Mouse (Mus musculus) activated CD4-positive, CD25-positive, alpha-beta regulatory T cell, adult 4 months (primary cell): ENCODE results near the gene Dnajc10. TPM values are rescaled to one million over a fixed set of nuclear protein-coding genes. Genes with fewer than 3 reads are reported as not detected.

Source experiments
- ATAC-seq: one replicate; pipeline ENCODE4 v1.8.0; 2017
- polyA plus RNA-seq, 2 experiments: library from polyadenylated mRNA; unstranded; fragments of 100-300 nt; shearing (Covaris generic); gene quantifications; one replicate each; pipeline ENCODE4 v1.2.1; 2017

Dnajc10 gene
- polyA plus RNA-seq = 10 to 100 TPM; 42.6 to 45.8 TPM

GRCm38 (mm10) chr2:80315242-80316161 is at the start of gene Dnajc10:
TSS of gene Dnajc10 (plus strand) at chr2:80315466.
- ATAC-seq = peak; percentile 96

GRCm38 (mm10) chr2:80266894-80267293 is 48.4 kb upstream of the Dnajc10 start:
- peak; percentile 76 for ATAC-seq

GRCm38 (mm10) chr2:80268053-80268452 is 47.2 kb upstream of the Dnajc10 start:
- peak; percentile 49 for ATAC-seq

GRCm38 (mm10) chr2:80271431-80271830 is 43.8 kb upstream of the Dnajc10 start:
- ATAC-seq = no peak

- no peak for ATAC-seq
Measured at GRCm38 (mm10) chr2:80273038-80273437, 42.2 kb upstream of the Dnajc10 start.

GRCm38 (mm10) chr2:80273763-80274162 is 41.5 kb upstream of the Dnajc10 start:
- ATAC-seq = no peak

GRCm38 (mm10) chr2:80275136-80275535 is 40.1 kb upstream of the Dnajc10 start:
- no peak for ATAC-seq

- no peak for ATAC-seq
Measured at GRCm38 (mm10) chr2:80282214-80282613, 33.1 kb upstream of the Dnajc10 start.

- ATAC-seq = no peak
Measured at GRCm38 (mm10) chr2:80286397-80286796, 28.9 kb upstream of the Dnajc10 start.

GRCm38 (mm10) chr2:80292172-80292571 is 23.1 kb upstream of the Dnajc10 start, which contains the start of gene Prdx6b:
TSS of gene Prdx6b (plus strand) at chr2:80292472.
- no peak for ATAC-seq

GRCm38 (mm10) chr2:80298334-80298733 is 16.9 kb upstream of the Dnajc10 start:
- no peak for ATAC-seq

- ATAC-seq = no peak
Measured at GRCm38 (mm10) chr2:80300806-80301205, 14.5 kb upstream of the Dnajc10 start.

GRCm38 (mm10) chr2:80303957-80304356 is 11.3 kb upstream of the Dnajc10 start:
- ATAC-seq = no peak

- no peak for ATAC-seq
Measured at GRCm38 (mm10) chr2:80307701-80308100, 7.6 kb upstream of the Dnajc10 start.

- ATAC-seq = no peak
Measured at GRCm38 (mm10) chr2:80309775-80310174, 5.5 kb upstream of the Dnajc10 start.

GRCm38 (mm10) chr2:80310772-80311171 is 4.5 kb upstream of the Dnajc10 start:
- ATAC-seq = no peak

GRCm38 (mm10) chr2:80311350-80311749 is 3.9 kb upstream of the Dnajc10 start:
- no peak for ATAC-seq

- no peak for ATAC-seq
Measured at GRCm38 (mm10) chr2:80314201-80314600, 1.1 kb upstream of the Dnajc10 start.

- ATAC-seq = no peak
Measured at GRCm38 (mm10) chr2:80314854-80315241, 418 bp upstream of the Dnajc10 start.

- ATAC-seq = no peak
Measured at GRCm38 (mm10) chr2:80322878-80323277, 7.6 kb downstream of the Dnajc10 start.

GRCm38 (mm10) chr2:80325779-80326178 is 10.5 kb downstream of the Dnajc10 start:
- ATAC-seq = no peak

GRCm38 (mm10) chr2:80327272-80327671 is 12.0 kb downstream of the Dnajc10 start:
- ATAC-seq = no peak

GRCm38 (mm10) chr2:80328961-80329653 is 13.8 kb downstream of the Dnajc10 start:
- no peak for ATAC-seq

GRCm38 (mm10) chr2:80340537-80340936 is 25.3 kb downstream of the Dnajc10 start:
- ATAC-seq = no peak
